Mouse (Mus musculus) embryonic facial prominence, embryonic 14.5 days (tissue): Measurements from ENCODE around the gene Efcab11. TPM values are rescaled to one million over a fixed set of nuclear protein-coding genes. Genes with fewer than 3 reads are reported as not detected.
A peak's percentile ranks its signal among the peaks of the same experiment; 100 is the strongest.
"Not testable (repeated sequence)": the region's sequence is repeated elsewhere in the genome, so short reads cannot be mapped to it uniquely, and the experiment has no call there.

ENCODE experiments used
- ATAC-seq: fragments of 200-750 bp; cut with Nextera tagmentation; 2 replicates; pipeline ENCODE4 v1.8.0; 2017; ENCODE audit warnings: low read depth, moderate number of reproducible peaks, moderate TSS enrichment
- DNase-seq: peaks from one replicate; pipeline ENCODE4 v3.0.0-alpha.2; 2015; ENCODE audit warnings: low spot score
- H3K27ac ChIP-seq: fragments of 300-500 bp; sonication (generic); replicated peaks from 2 replicates; pipeline ENCODE4 v1.5.1; 2014; ENCODE audit warnings: low read depth, mild to moderate bottlenecking, low read length, moderate library complexity
- H3K27me3 ChIP-seq: fragments of 300-500 bp; sonication (generic); replicated peaks from 2 replicates; pipeline ENCODE4 v1.6.1; 2014; ENCODE audit warnings: low read length; ENCODE audit not compliant: control insufficient read depth, insufficient read depth
- H3K36me3 ChIP-seq: fragments of 300-500 bp; sonication (generic); 2 replicates; pipeline ENCODE4 v1.6.1; 2014; ENCODE audit warnings: low read length, mixed read lengths; ENCODE audit not compliant: control insufficient read depth, insufficient read depth
- H3K4me1 ChIP-seq: fragments of 300-500 bp; sonication (generic); 2 replicates; pipeline ENCODE4 v1.6.1; 2014; ENCODE audit warnings: antibody characterized with exemption, low read length; ENCODE audit not compliant: control insufficient read depth, insufficient read depth
- H3K4me2 ChIP-seq: fragments of 300-500 bp; sonication (generic); 2 replicates; pipeline ENCODE4 v1.6.1; 2014; ENCODE audit warnings: low read depth, mild to moderate bottlenecking, low read length, moderate library complexity, mixed read lengths
- H3K4me3 ChIP-seq: fragments of 300-500 bp; sonication (generic); 2 replicates; pipeline ENCODE4 v1.5.1; 2014; ENCODE audit warnings: low read depth, mild to moderate bottlenecking, low read length
- H3K9ac ChIP-seq: fragments of 300-500 bp; sonication (generic); 2 replicates; pipeline ENCODE4 v1.6.1; 2014; ENCODE audit warnings: low read depth, mild to moderate bottlenecking, low read length, moderate library complexity, mixed read lengths
- H3K9me3 ChIP-seq: fragments of 300-500 bp; sonication (generic); 2 replicates; pipeline ENCODE4 v1.6.1; 2016; ENCODE audit warnings: low read length; ENCODE audit not compliant: control insufficient read depth
- WGBS: fragments of 180-500 bp; shearing (Covaris S2); extraction: QIAGEN DNeasy Blood & Tissue Kit; methylation state at CpG from one replicate; pipeline ENCODE4 v1.1.7; 2014; 5-methylcytosine and 5-hydroxymethylcytosine counted together
- polyA plus RNA-seq: library from polyadenylated mRNA; unstranded; fragments of >200 nt; fragmentation: Nextera tagmentation; extraction: Ambion mirVana; gene quantifications from 2 replicates; pipeline ENCODE4 v1.2.1, GENCODE M21; 2014

Efcab11 gene
- polyA plus RNA-seq, 1 experiment from 2014 or later: 10.5 TPM

DNA sequence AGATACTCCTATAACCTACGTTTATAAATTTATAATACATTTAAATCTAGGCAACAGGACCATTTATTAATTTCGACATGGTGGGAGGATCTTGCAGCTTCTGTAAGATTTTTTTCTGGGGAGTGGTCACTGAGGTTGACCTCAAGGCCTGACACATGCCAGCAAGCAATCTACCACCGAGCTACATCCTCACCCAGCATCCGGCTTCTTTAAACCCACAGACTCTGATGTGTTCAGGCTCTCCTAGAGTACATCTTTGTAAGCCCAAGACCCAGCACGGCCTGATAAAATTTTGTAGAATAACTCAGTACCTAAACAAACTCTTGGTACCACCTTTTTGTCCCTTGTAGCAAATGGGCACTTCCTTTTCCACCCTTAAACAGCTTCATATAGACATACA, 46.7 kb downstream of the Efcab11 start:
- Histone ChIP-seq H3K27me3 (no peaks in the 10 kb centered on the region), H3K4me1 (no peaks in the 10 kb centered on the region), H3K36me3 (no peaks in the 10 kb centered on the region), H3K9me3 (0 out of 2 replicates have a peak, but pooled peaks cover 6% of the 10 kb centered on the region), H3K9ac (no peak overlapping the region), H3K4me3 (no peak overlapping the region), H3K27ac (no peak overlapping the region), H3K4me2 (no peak overlapping the region)
- DNase-seq (no peak), ATAC-seq (no peak)
- 88% methylated on average over 5 of the region's 5 CpGs for WGBS

DNA sequence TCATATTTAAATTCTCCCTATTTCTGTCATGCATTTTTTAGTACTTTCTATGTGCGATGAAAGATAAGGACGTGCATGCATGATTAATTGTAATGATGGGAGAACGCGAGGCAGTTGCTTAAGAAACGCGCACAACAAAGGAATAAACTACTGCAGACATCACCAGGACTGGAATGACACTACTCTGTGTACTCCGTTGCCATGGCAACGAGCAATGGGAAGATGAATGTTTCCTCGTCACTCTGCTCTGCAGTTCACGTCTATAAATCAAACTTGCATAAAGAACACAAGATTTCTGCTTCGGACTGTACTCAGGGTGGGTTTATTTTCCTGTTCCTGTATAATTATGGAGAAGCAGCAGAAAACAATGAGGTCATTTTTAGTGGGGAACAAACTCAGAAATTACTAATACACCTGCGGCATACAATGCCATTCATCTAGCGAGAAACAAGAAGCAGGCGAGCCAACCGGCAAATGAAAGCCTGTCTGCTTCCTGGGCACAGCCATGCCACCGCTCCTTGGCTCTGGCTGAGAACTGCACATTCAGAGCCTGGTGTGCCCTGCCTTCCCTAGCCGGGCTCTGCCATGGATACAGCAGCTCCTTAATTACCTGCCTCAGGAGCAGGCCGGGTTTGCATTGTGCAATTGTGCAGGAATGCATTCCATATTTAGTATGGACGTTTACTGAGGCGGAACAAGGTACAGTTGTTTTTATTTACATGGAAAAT, 47.7 kb downstream of the Efcab11 start:
- H3K9ac ChIP-seq: no peak overlapping the region
- DNase-seq: peak; percentile 72

DNA sequence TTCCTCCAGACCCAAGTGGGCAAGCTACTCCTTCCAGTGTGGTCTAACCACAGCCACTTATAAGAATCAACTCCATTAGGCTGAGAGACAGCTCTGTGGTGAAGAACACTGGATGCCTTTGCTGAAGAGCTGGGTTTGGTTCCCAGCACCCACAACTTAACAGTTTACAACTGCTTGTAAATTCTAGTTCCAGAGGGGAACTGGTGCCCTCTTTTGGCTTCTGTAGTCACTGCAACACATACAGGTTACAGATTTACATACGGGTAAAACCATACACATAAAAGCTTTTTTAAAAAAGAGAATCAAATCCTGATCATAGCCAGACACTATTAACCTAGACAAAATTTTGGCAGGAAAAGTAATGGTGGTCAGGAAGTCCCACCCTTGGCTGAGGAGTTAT, 50.8 kb downstream of the Efcab11 start:
- 79% methylated on average over 1 of the region's 1 CpGs for WGBS
- H3K36me3 ChIP-seq: no peaks in the 10 kb centered on the region
- no peak overlapping the region for H3K4me2 ChIP-seq
- DNase-seq (no peak), ATAC-seq (no peak)
- H3K27ac ChIP-seq: no peak overlapping the region
- no peaks in the 10 kb centered on the region for H3K27me3 ChIP-seq
- 0 out of 2 replicates have a peak, but pooled peaks cover 6% of the 10 kb centered on the region for H3K9me3 ChIP-seq
- no peak overlapping the region for H3K4me3 ChIP-seq
- no peak overlapping the region for H3K9ac ChIP-seq
- no peaks in the 10 kb centered on the region for H3K4me1 ChIP-seq

More for the DNA sequence above, 47.7 kb downstream of the Efcab11 start:
- no peak overlapping the region for H3K4me2 ChIP-seq
- WGBS: 70% methylated on average over 20 of the region's 20 CpGs
- 0 out of 2 replicates have a peak, but pooled peaks have one; percentile 37 for ATAC-seq
- no peak overlapping the region for H3K4me3 ChIP-seq
- H3K36me3 ChIP-seq: no peaks in the 10 kb centered on the region
- no peaks in the 10 kb centered on the region for H3K4me1 ChIP-seq
- H3K27ac ChIP-seq: no peak overlapping the region
- H3K27me3 ChIP-seq: no peaks in the 10 kb centered on the region
- H3K9me3 ChIP-seq: 0 out of 2 replicates have a peak, but pooled peaks cover 6% of the 10 kb centered on the region

DNA sequence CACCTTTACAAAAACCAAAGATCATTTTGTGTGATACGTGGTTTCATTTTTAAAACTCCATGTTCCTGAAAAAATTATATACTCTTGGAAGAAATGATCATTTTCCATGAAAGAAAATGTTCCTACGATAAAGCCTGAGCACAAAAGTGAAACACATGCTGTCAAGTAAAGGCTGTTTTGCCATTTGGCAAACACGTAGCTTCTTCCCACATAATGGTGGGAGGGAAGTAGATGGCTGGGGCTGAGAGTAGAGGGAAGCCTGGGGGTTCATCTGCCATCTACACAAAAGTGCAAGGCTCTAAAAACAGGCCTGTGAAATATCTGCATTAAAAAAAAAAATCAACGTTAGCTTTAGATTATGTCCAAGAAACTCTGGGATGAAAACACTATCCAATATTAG, 61.6 kb downstream of the Efcab11 start:
- H3K27ac ChIP-seq: no peak overlapping the region
- no peaks in the 10 kb centered on the region for H3K27me3 ChIP-seq
- ATAC-seq (no peak), DNase-seq (no peak)
- 71% methylated on average over 4 of the region's 4 CpGs for WGBS
- H3K4me1 ChIP-seq: peaks cover 10% of the 10 kb centered on the region; the same call in 1 of the 2 replicates
- no peak overlapping the region for H3K4me2 ChIP-seq
- no peak overlapping the region for H3K9ac ChIP-seq
- no peak overlapping the region for H3K4me3 ChIP-seq
- no peaks in the 10 kb centered on the region for H3K9me3 ChIP-seq
- no peaks in the 10 kb centered on the region for H3K36me3 ChIP-seq

DNA sequence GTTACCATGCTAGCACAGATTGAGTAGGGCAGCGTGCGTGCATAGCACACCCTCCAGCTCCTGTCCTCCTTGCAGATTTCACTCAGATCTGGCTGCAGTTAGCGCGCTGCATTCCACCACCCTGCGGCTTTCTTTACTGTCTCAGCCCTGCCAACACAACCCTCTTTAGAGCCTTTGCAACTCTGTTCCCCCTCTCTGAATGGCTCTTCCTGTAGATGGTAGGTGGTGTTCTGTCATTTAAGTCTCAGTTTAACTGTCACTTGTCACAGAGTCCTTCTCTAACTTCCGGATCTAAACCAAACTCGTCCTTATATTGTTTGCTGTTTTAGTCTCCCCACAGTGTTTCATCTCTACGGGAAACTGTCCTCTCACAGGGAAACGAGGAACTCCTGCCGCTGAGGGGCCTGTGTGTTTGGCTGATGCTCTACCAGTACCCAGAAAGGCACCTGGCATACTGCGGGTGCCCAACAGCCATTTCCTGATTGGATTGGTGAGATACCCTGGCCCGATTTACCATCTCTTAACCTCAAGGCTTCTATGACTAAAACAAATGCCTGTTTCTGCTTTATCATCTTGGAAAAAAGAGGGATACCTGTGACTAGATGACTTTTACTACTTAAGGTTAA, 62.8 kb downstream of the Efcab11 start:
- Histone ChIP-seq H3K9ac (no peak overlapping the region), H3K4me2 (no peak overlapping the region), H3K27ac (no peak overlapping the region), H3K4me3 (no peak overlapping the region), H3K36me3 (no peaks in the 10 kb centered on the region), H3K27me3 (no peaks in the 10 kb centered on the region), H3K4me1 (peaks cover 10% of the 10 kb centered on the region; the same call in 1 of the 2 replicates), H3K9me3 (no peaks in the 10 kb centered on the region)
- 70% methylated on average over 12 of the region's 12 CpGs for WGBS
- no peak for DNase-seq
- ATAC-seq: no peak

DNA sequence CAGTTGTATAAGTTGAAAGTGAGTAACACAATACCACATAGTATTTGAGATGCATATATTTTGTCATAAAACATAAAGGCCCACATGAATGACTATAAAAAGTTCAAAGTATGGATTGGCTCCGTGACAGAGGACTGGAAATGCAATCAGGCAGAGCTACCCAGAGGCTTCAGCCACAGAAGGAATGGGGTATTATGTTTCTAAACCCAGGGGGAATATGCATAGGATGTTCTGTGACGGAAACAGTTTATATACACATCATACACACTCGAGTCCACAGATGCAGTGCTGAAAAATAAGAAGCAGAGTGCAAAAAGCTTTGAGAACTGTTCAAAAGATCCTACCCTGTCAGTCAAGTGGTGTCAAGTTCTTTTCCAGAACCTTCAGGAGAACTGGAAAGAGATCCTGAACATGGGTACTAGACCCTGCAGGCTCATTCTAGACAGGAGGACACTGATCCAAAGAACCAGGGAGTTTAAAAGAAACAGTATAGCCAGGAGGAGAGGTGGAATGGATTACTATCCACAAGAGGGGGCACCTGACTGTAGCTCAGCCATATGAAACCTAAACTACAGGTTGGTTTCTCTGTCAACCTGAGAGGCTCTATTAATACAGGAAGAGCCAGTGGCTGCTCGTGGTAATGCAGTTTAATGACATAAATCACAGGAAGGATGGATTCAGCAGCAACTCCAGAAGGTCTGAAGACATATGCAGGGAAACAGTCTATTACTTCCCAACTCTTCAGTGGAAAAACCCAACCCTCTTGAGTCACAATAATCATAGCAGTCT, 64.9 kb downstream of the Efcab11 start:
- no peak overlapping the region for H3K4me3 ChIP-seq
- no peak overlapping the region for H3K4me2 ChIP-seq
- peaks cover 10% of the 10 kb centered on the region; the same call in 1 of the 2 replicates for H3K4me1 ChIP-seq
- no peak overlapping the region for H3K9ac ChIP-seq
- H3K27me3 ChIP-seq: no peaks in the 10 kb centered on the region
- peak; percentile 74 for DNase-seq
- peak; percentile 70 for ATAC-seq
- 24% methylated on average over 4 of the region's 4 CpGs for WGBS
- H3K27ac ChIP-seq: no peak overlapping the region
- no peaks in the 10 kb centered on the region for H3K36me3 ChIP-seq
- H3K9me3 ChIP-seq: no peaks in the 10 kb centered on the region

DNA sequence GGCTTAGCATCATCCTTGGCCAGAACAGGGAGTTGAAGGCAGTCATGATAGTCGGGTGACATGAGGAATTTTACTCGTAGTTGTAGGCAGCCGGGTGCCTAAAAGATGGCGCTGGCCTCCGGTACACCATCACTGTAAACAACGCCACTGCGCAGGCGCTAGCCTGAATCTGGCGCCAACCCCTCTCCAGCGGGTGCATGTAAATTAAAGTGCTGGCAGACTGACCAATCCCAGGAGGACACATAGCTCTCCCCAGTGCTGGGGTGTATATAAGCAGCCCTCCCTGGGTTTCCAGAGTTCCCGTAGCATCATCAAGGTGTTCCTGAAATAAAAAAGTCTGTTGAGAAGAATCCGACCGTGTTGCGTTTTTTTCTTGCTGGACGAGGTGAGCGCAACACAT, 66.2 kb downstream of the Efcab11 start:
- WGBS: 96% methylated on average over 16 of the region's 16 CpGs
- ATAC-seq, H3K4me3 ChIP-seq, H3K9me3 ChIP-seq, DNase-seq, H3K27me3 ChIP-seq, H3K4me2 ChIP-seq, H3K9ac ChIP-seq, H3K36me3 ChIP-seq, H3K27ac ChIP-seq: not testable (repeated sequence)
- peaks cover 10% of the 10 kb centered on the region; the same call in 1 of the 2 replicates for H3K4me1 ChIP-seq

DNA sequence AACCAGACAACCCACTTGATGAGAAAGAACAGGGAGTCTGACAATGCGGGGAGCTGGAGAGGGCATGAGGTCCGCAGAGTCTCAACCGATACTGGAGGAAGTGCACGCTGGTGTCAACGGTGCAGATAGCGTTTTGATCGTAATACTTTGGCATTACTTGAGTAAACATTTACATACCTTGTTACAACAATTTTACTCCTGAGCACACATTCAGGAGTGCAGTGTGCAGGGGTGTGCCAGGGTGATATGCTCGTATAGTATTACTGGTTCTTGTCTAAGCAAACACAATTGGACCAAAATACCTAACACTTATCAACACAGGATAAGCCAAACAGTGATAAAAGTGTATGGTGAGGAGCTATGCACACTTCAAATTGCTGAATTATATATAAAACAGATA, 69.0 kb downstream of the Efcab11 start:
- 88% methylated on average over 8 of the region's 8 CpGs for WGBS

More for the DNA sequence above, 69.0 kb downstream of the Efcab11 start:
- Histone ChIP-seq H3K4me2 (no peak overlapping the region), H3K27ac (no peak overlapping the region), H3K27me3 (no peaks in the 10 kb centered on the region), H3K36me3 (no peaks in the 10 kb centered on the region), H3K9me3 (0 out of 2 replicates have a peak, but pooled peaks cover 6% of the 10 kb centered on the region), H3K4me3 (no peak overlapping the region), H3K4me1 (peaks cover 10% of the 10 kb centered on the region; the same call in 1 of the 2 replicates), H3K9ac (no peak overlapping the region)
- DNase-seq (no peak), ATAC-seq (no peak)
